Mouse (Mus musculus) layer of hippocampus, adult 18-20 months (tissue): ENCODE measurements around the gene Pitpnm2. TPM values are rescaled to one million over a fixed set of nuclear protein-coding genes. Genes with fewer than 3 reads are reported as not detected.

Experiments
- DNase-seq, 2 experiments: peaks; one replicate each; pipeline ENCODE4 v3.0.0; 2022; ENCODE audit warnings: low spot score in 2 of 2
- total RNA-seq, 2 experiments: library from RNA; stranded (reverse); gene quantifications; 2 replicates each; pipeline ENCODE4 v1.2.3; 2021

Pitpnm2 gene
- total RNA-seq, 2 experiments from 2014 or later, result 315 to 325 TPM

DNA sequence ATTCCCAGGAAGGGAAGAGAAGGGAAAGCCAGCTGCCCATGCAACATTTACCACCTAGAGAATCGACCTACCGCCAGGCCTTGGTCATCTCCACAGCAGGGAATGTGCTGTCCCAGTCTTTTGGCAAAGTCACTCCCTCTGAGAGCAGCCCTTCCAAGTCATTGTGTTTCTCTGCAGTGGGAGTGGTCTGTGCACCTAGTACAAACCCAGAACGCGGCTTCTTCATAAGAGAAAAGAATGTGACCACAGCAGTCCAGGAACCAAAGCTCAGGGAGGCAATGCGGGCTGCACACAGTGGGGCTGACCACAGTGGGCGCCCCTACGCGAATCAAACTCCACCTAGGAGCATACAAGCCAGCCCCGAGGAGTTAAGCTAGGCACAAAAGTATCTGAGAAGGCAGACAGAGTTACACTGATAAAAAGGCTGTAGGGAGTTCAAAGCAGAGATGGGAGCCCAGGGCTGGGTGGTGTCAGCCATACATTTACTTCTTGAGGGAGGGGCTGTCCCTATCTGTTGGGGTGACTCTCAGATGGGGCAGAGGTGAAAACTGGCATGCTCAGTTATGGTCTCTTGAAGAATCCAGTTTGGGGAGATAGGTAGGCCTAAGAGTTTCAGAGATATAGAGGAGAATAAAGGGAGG, 1.5 kb downstream of the Pitpnm2 start:
- DNase-seq, result no peak

DNA sequence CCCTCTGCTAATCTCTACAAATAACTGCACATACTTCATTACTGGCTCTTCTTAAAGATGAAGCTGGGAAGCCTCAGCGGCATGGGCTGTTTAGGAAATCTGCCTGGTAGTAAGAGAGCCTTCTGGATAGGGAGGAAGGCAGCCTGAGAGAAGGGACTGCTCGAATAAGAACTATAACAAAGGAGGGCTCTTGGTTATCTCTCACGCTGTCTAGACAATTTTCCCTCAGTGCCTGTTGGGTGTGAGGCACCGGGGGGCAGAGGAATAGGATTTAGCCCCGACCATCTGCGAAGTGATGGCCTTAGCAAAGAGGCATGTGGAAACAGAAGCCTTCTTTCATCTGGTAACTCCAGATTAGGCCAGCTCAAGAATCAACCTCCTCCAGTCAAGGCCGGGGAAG, 2.3 kb downstream of the Pitpnm2 start:
- DNase-seq, result no peak

DNA sequence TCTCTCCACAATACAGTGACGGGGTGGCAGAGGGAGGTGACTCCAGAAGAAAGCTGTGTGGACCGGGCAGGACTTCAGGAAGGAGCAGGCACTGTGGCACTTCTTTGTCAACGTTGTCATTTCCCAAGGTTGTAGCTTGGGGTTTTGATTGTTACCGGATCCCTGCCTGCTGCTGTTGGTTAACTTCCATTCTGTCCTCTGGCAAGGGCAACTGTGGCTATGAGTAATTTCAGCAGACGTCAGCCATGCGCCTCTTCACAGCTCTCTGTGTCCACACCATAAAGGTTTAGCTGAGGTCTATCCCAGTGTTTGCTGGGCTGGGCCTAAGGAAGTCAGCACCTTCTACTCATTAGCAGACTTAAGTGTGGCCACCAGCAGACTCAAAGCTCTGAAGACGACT, 4.7 kb downstream of the Pitpnm2 start:
- no peak for DNase-seq

DNA sequence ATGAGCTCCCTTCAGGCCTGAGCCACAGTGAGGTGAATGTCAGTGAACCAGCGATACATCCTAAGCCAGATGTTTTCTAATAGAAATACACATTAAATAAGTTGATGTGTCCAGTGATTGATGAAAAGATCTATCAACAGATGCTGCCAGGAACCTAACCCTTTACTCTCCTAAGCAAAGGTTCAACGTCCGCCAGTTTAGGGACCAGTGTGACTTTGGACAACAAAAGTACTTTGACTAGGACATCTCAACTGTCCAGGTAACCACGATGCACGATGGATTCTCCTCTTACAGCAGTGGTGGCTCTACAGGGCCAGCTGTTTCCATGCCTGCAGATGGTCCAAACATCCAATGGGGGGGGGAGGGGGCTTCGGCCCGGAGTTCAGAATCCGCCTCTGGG, 5.1 kb downstream of the Pitpnm2 start:
- DNase-seq, result no peak

DNA sequence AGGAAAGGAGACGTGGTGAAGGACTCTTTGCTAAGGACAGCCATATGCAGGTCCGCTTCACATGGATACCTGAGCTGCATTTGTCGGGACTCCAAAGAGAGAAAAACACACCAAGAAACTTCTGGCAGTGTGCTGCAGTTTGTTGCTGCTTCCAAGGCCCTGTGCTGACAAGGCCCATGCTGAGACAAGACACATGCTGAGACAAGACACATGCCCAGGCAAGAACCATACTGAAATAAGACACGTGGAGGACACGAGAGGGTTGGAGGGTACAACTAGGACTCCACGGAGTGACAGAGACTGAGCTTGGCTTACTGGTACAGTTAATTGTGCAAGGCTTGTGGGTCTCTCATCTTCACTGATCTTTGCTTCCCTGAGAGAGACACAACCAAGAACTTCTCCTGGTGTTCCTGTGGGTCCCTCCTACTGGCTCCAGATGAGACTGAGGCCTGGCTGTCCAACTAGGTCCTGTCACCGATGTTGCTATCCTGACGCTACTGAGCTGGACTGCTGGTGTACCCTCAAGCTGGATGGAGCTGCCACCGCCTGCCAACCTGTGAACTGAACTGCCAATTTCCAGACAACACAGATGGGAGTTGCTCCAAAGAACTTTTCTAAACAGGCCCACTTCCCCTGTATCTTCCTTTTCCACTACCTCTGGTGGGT, 6.2 kb downstream of the Pitpnm2 start:
- no peak for DNase-seq

DNA sequence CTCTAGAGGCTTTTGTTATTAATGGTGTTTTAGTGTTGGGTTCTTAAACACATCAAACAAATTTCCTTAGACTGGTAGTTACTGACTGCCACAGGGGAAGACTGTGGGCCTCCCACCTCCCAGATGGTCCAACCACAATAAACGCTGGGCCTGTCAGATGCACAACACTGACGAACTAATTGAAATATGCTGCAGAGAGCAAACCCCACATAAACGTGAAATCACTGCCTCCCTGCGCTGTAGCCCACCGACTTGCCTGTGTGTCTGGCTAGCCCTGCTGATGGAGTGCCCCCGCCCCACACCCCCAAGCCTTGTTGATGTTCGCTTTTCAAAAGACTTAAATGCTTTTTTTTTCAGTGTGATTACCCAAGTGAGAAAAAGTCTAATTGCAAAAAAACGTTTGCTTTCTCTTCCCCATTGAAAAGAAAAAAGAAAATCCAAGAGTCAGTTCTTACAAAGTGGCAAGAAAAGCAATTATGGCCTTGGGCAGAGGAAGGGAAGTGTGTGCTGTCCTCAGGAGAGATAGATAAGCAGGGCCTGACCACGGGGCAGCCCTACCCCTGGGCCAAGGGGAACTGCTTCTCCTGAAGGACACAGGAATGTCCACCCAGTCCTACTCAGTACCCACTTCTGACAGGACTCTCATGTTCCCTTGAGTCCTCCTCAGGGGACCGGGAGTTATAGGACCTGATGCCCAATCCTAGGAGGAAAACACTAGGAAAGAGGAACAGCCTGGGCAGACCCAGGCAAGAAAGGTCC, 7.7 kb downstream of the Pitpnm2 start:
- DNase-seq, result peak; percentile 80 to 83

DNA sequence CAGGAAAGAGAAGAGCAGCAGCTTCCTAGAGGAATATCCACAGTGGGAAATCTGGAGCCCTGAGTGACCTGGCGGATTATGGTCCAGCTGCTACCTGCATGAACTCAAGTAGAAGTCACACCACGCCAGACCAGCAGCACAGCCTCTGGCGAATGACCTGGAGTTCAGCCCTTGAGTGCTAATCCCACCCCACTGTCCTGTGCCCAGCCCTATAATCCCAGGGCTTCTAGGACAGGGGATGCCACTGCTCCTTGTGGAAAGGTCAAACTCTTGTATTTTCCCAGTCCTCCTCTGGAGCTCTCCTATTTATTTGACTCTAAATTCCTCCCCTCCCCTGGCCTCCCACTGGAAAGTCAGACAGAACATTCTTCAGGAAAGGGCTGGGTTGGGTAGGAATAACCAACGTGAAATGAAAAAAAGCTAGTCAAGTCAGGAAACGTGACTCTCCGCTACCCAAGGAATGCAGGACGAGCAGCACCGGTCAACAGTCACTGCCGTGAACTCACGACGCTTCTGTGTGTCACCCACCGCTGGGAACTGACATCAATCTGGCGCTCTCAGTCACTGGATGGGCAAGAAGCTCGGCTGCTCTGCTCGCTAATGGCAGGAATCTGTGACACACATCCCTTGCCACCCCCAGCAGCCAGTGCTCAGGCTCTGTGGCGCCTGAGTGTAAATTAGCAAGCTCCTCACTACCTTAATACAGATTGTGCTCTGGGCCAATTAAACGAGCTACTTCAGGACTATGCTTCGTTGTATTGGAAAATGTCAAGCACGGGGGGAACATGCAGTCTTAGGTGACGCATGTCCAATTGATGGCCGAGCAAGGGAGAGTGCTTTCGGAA, 8.5 kb downstream of the Pitpnm2 start:
- DNase-seq, result no peak

DNA sequence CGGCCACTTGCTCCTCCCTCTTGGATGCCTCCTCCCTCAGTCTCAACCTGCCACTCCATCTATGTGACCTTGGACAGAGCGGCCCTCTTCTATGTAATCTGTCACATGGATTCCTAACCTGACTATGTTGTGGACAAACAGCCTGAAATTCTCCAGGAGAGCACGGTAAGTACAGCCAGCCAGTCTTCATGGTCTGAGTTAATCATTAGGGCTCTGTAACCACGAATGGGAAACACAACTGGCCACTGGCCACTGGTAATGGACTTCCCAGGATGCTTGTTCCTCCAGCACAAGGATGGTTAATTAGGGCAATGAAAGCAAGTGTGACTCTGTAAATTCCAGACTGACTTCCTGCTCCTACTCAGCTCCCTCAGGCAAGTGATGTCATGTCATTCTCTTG, 13.4 kb downstream of the Pitpnm2 start:
- no peak for DNase-seq

DNA sequence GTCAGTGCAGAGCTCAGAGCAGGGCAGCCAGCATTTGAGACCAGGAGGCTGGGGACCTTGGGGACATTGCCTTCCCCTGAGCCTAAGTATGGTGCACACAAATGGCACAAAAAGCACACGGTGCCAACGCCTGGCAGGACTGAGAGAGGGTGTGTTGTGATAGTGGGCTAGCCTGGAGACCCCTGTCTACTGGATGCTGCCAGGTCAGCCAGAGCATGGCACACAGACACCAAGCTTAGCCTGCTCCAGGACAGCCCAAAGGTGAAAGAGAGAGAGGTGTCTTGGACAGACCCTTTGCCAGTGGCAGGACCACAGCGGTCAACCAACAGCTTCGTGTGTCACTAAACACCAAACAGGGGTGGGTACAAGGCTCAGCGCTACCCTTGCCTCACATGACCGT, 14.8 kb downstream of the Pitpnm2 start:
- no peak for DNase-seq

DNA sequence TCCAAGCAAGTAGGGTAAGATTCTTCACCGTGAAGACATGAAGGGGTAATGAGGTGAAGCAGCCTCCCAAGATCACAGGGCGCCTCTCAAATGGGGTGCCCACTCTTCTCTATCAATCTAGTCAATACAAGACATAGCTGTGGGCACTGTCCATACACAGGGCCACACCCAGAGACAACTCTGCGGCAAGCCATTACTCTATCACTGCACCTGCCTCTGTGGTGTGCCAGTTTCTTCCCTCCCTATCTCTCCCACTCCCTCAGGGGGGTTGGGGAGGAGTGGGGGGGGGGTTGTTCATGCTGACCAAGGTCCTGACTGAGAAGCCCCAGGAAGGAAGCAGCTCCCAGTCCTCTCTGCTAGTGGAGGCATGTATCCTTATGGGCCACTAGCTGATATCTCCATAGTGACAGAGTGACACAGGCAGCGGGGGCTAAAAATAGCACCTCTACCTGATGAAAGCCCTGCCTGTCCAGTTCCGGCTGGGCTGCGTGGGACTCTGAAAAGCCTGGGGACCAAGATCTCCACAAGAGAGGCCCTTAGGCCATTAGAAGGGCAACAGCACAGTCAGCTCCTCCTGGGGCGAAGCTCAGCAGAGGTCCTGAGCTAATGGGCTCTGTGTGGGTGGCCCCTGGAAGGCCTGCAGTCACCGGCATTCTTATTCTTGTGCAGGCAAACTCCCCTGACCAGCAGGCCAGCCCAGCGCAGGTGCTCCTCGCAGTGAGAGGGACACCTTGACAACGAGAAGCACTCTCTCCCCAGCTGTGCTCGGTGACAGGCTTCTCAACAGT, 15.5 kb downstream of the Pitpnm2 start:
- DNase-seq, result no peak

DNA sequence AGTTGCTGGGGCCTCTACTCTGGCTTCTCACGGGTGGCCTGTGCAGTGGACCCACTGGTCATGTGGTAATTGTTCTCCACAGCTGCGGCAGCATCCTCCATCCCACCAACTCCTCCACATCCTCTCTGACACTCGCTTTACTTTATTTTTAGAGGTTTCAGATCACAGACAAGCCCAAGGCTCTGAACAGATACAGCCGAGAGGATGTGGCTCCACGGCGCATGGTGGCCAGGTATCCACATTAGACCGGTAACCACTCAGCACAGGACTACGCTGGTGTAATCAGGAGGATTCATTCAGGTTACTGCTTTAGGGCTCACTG, 16.5 kb downstream of the Pitpnm2 start:
- no peak for DNase-seq

DNA sequence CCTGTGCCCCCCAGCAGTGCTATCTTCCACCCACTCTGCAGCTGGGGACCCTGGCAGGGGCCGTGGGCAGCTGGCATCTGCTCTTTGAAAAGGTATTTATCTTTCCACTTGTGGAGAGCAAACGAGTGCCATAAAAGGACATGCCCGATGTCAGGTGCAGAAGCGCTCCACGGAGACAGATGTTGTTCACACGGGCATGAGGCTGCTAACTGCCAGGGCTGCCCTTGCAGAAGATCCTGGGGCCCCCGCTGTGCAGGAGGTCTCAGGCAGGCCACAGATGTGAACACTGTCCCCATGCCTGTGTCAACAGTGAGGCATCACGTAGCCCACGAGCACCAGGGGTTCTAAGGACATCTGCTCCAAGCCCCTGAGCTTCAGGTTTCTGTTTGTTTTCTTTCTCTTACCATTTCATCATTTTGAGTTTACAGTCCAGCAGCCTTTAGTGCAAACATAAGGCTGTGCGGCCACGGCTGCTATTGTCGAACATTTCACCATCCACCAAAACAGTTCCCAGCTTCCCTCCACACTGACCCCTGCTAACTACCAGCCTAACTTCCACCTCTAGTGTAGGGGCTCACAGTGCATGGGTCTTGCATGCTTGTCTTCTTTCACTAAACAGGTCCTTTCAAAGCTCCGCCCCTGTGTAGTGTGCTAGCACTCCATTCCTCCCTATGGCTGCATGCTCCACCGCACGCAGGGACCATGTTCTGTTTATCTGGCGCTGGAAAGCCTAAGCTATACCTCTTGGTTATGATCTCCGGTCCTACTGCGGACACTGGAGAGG, 17.0 kb downstream of the Pitpnm2 start:
- DNase-seq, result no peak

DNA sequence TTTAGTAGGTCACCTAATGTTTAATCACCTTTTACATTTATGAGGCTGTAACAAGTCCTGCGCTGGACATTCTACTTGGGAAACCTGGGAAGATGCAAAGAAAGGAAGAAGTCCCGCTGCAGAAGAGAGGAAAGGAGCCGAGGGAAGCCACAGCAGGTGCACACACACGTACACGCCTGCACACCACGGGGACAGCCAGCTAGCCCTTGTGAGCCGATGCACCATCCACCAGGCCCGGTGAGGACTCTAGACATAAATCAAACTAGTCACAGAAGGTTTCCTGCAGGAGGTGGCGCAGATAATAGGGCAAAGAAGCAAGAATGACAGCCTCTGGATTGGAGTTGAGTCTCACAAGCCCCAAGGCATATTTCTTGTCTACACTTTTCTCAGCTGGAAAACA, 19.1 kb downstream of the Pitpnm2 start:
- no peak for DNase-seq

DNA sequence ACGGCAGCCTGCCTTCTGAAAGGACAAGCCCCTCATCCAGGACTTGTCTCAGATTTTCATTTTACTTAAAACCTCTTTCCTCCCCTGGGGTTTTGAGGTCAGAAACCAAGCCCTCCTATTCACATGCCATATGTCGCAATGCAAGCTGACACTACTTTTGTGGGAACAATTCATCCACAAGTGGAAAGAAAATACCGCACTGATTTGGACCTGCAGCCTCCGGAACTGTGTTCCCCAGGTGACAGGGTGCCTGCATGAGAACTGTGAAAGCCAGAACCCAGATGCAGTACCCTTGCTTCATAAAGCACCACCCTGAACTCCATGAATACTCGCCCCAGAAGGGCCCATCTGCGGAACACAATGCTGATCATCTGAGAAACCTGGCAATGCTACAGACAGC, 22.4 kb downstream of the Pitpnm2 start:
- DNase-seq, result peak in 1 of 2 experiments; percentile 46

DNA sequence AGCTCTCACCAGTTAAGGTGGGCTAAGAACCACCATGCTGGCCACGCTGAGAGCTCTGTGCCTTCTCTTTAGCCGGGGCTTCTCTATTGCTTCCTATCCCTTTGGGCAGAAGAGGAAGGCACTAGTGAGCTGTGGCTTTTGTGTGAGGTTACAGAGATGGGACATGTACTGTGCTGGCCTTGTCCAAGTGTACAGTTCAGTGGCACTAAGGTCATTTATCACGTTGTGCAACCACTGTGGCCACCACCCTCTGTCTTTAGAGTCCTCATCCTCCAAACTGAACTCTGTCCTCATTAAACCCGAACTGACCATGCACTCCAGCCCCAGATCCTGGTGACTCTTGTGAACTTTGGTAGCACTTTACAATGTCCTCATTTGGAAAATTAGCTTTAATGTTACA, 23.1 kb downstream of the Pitpnm2 start:
- DNase-seq, result no peak

DNA sequence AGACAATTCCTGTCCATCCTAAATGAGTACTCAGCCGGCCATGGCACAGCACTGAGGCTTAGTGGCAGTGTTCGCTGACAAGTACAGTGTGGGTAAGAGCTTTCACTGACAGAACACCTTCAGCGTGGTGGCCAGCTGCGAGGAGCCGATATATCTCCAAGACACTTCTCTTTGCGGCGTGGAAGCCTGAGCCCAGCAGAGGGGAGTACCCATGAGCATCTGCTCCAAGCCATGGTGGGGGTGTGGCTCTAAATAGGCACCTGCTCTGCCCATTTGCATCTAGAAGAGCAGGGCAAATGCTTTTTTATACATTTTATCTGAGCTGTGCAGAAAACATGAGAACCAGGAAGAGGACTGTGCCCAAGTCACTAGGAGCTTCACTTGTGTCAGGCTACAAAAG, 23.7 kb downstream of the Pitpnm2 start:
- DNase-seq, result no peak

DNA sequence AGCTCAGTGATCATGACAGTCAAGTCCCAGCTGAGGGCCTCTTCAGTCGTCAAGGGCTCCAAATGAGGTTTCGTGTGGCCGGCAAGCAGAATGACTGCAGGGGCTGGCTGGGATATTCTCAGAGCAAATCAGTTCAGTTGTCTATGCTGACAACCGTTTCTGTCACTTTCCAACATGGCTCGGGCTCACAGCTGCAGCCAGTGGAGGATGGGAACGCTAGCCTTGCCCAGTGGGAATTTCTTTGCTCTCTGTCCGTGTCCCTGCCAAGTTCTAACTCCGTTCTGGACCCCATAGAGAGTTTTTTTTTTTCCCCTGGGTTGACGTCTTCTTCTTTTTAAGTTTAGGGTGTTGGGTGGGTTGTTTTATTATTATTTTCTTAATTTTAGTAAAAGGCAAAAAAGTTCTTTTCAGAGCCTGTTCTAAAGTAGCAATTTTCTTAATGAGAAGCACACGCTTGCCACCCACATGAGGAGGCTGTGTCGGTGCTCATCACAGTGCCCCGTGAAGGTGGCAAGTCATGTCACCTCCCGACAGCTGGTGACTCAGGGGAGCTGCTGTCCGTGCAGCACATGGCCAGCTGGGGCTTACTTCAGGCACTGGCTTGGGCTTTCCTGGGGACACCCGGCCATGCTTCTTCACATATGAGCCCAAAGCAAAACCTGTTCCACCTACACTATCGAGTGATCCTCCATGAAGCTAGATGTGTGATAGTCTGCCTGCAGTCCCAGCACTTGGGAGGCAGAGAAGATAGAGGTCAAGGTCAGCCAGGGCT, 25.1 kb downstream of the Pitpnm2 start:
- no peak for DNase-seq

DNA sequence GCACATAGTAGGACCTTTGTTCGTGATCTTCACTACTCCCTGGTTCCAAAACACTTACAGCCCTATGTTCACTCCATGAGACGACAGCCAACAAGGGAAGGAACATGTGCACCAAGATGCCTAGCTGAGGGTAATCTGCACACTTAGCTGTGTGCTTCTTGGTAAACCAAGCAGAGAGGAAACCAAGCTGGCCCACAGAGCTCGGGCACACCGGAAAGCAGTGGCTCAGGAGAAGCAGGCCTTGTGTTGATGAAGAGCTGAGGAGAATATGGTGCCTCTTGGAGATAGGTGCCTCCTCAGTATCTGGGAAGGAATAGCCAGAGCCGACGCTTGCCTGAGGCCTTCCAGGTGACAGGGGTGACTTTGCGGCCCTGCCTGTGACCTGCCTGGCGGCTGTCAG, 26.0 kb downstream of the Pitpnm2 start:
- DNase-seq, result no peak

DNA sequence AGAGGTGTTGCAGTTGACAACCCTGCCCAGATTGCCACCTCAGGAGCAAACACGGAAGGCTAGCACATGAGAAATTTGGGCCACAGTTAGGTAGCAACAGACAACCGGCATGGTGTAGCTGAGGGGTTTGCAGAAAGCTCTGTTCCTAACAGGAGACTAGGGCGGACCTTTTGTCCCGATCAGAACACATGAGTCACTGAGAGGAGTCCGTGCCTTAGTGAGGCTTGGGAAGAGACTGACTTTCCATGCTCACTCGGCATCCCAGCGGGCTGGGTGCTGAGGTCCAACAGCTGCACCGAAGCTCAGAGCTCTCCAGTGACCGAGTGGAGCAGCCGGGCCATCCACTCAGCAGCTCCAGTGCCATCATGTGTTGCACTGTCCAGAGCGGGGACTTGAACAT, 26.9 kb downstream of the Pitpnm2 start:
- no peak for DNase-seq

DNA sequence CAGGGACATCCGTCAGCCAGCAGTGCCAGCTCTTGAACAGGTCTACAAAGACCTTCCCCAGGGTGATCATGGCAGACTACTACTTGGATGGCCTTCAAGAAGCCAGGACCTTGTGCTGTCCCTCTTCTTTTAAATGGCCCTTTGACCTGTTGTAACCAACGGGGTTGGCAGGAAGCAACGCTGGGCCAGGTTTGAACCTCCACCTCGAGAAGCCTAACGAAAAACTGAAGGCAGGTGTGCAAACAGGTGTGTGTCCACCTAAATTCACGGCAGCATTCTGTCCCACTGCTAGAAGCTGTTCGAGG, 27.9 kb downstream of the Pitpnm2 start:
- no peak for DNase-seq
